ENCODE assay signal across 22 mouse cellular contexts in the genomic region with DNA sequence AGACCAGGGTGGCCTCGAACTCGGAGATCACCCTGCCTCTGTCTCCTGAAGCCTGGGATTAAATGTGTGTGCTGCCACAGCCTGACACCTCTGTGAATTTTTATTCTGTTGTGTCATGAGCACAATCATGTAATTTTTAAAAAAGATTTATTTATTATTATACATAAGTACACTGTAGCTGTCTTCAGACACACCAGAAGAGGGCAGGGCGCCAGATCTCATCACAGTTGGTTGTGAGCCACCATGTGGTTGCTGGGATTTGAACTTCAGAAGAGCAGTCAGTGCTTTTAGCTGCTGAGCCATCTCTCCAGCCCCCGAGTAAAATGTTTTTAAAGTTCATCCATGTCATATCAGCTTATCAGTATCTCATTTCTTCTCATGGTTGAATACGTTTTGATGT. TPM values are rescaled to one million over a fixed set of nuclear protein-coding genes. Genes with fewer than 3 reads are reported as not detected.
DNase-seq lines count a peak whose midpoint lies in the region; ATAC-seq and TF ChIP-seq lines count a peak whose summit lies in the region.
"Had no signal": no experiment of that assay in that cellular context is flagged by ENCODE, and none has a peak within 500 bp of the region (broad histone marks: within the 10 kb centered on the region; RNA-seq: fewer than 3 reads in every experiment).

No protein-coding gene starts in this region.

- H3K4me2 ChIP-seq in forebrain, postnatal 0 days (ENCODE audit: low read depth): no peak overlapping the region
- no peak overlapping the region for H3K4me2 ChIP-seq in forebrain, embryonic 15.5 days (replicated peaks)
- no peak overlapping the region for H3K4me2 ChIP-seq in heart, postnatal 0 days (ENCODE audit: low read depth, low read length)
- H3K4me2 ChIP-seq in embryonic facial prominence, embryonic 14.5 days (ENCODE audit: low read depth, low read length): no peak overlapping the region
- no peak overlapping the region for H3K4me2 ChIP-seq in kidney, embryonic 14.5 days (replicated peaks; ENCODE audit: low read depth, low read length)
- H3K4me2 ChIP-seq: forebrain, embryonic 12.5 days; hindbrain, embryonic 14.5 days; midbrain, embryonic 11.5 days; neural tube, embryonic 13.5 days had no signal

- H3K36me3 ChIP-seq in forebrain, postnatal 0 days (ENCODE audit: insufficient read depth): no peaks in the 10 kb centered on the region
- H3K36me3 ChIP-seq in forebrain, embryonic 15.5 days: no peaks in the 10 kb centered on the region
- no peaks in the 10 kb centered on the region for H3K36me3 ChIP-seq in heart, postnatal 0 days (replicated peaks; ENCODE audit: control insufficient read depth, insufficient read depth, low read length)
- no peaks in the 10 kb centered on the region for H3K36me3 ChIP-seq in embryonic facial prominence, embryonic 14.5 days (ENCODE audit: control insufficient read depth, insufficient read depth, low read length)
- no peaks in the 10 kb centered on the region for H3K36me3 ChIP-seq in kidney, embryonic 14.5 days (ENCODE audit: control insufficient read depth, insufficient read depth, low read length)
- H3K36me3 ChIP-seq: forebrain, embryonic 12.5 days; neural tube, embryonic 13.5 days had no signal

- H3K4me3 ChIP-seq in forebrain, postnatal 0 days (ENCODE audit: low read depth, low read length): no peak overlapping the region
- H3K4me3 ChIP-seq in forebrain, embryonic 15.5 days: no peak overlapping the region
- H3K4me3 ChIP-seq in heart, postnatal 0 days (ENCODE audit: low read depth, low read length): no peak overlapping the region
- no peak overlapping the region for H3K4me3 ChIP-seq in embryonic facial prominence, embryonic 14.5 days (ENCODE audit: low read depth, low read length)
- no peak overlapping the region for H3K4me3 ChIP-seq in kidney, embryonic 14.5 days (ENCODE audit: low read length)
- H3K4me3 ChIP-seq: forebrain, embryonic 12.5 days; layer of hippocampus, adult 2 months; neural tube, embryonic 13.5 days had no signal

- no peaks in the 10 kb centered on the region for H3K9me3 ChIP-seq in forebrain, postnatal 0 days (ENCODE audit: low read length)
- H3K9me3 ChIP-seq in forebrain, embryonic 15.5 days: no peaks in the 10 kb centered on the region
- no peaks in the 10 kb centered on the region for H3K9me3 ChIP-seq in heart, postnatal 0 days (replicated peaks; ENCODE audit: control insufficient read depth, low read length)
- H3K9me3 ChIP-seq in embryonic facial prominence, embryonic 14.5 days (ENCODE audit: control insufficient read depth, low read length): no peaks in the 10 kb centered on the region
- H3K9me3 ChIP-seq in kidney, embryonic 14.5 days (ENCODE audit: control insufficient read depth, low read length): no peaks in the 10 kb centered on the region
- H3K9me3 ChIP-seq: forebrain, embryonic 12.5 days; neural tube, embryonic 13.5 days had no signal

- no peak for TF ChIP-seq EP300 in heart, postnatal 0 days (IDR thresholded peaks at IDR 0.05; ENCODE audit: low read depth)

- DNase-seq in forebrain, postnatal 0 days: no peak
- DNase-seq in heart, postnatal 0 days (ENCODE audit: low spot score): no peak
- no peak for DNase-seq in heart, adult 8-10 months (ENCODE audit: low spot score)
- peak; percentile 57 for DNase-seq in 3T3-L1 (ENCODE audit: low read depth, low spot score)
- no peak for DNase-seq in embryonic facial prominence, embryonic 14.5 days (ENCODE audit: low spot score)
- no peak for DNase-seq in adrenal gland, postnatal 36 days
- DNase-seq: adrenal gland, postnatal 14 days; cerebellum, adult 18-20 months; kidney, postnatal 10 days; lung, adult 18-20 months; right cerebral cortex, postnatal 25 days; thymus, postnatal 4 days had no signal

- no peak overlapping the region for H3K9ac ChIP-seq in forebrain, postnatal 0 days
- H3K9ac ChIP-seq in forebrain, embryonic 15.5 days (replicated peaks): no peak overlapping the region
- no peak overlapping the region for H3K9ac ChIP-seq in heart, postnatal 0 days (replicated peaks; ENCODE audit: low read depth, low read length)
- H3K9ac ChIP-seq in embryonic facial prominence, embryonic 14.5 days (ENCODE audit: low read depth, low read length): no peak overlapping the region
- no peak overlapping the region for H3K9ac ChIP-seq in kidney, embryonic 14.5 days (ENCODE audit: low read depth, low read length)
- H3K9ac ChIP-seq: forebrain, embryonic 12.5 days; hindbrain, embryonic 14.5 days; neural tube, embryonic 13.5 days had no signal

- TF ChIP-seq CTCF in forebrain, postnatal 0 days (IDR thresholded peaks at IDR 0.05; ENCODE audit: low read depth): 0 out of 2 replicates have a peak, but pooled peaks have one; percentile 3
- no peak for TF ChIP-seq CTCF in heart, postnatal 0 days (IDR thresholded peaks at IDR 0.05; ENCODE audit: low read depth)

- no peaks in the 10 kb centered on the region for H3K27me3 ChIP-seq in forebrain, postnatal 0 days (ENCODE audit: insufficient read depth, low read length)
- no peaks in the 10 kb centered on the region for H3K27me3 ChIP-seq in forebrain, embryonic 15.5 days
- H3K27me3 ChIP-seq in heart, postnatal 0 days (ENCODE audit: control insufficient read depth, insufficient read depth, low read length): no peaks in the 10 kb centered on the region
- H3K27me3 ChIP-seq in embryonic facial prominence, embryonic 14.5 days (replicated peaks; ENCODE audit: control insufficient read depth, insufficient read depth, low read length): no peaks in the 10 kb centered on the region
- H3K27me3 ChIP-seq in kidney, embryonic 14.5 days (ENCODE audit: control insufficient read depth, insufficient read depth, low read length): no peaks in the 10 kb centered on the region
- H3K27me3 ChIP-seq: CH12.LX; forebrain, embryonic 12.5 days; neural tube, embryonic 13.5 days had no signal

- no peak for ATAC-seq in forebrain, postnatal 0 days
- ATAC-seq in forebrain, embryonic 15.5 days (replicated peaks): no peak
- no peak for ATAC-seq in heart, postnatal 0 days (ENCODE audit: insufficient read depth, low read depth)
- no peak for ATAC-seq in embryonic facial prominence, embryonic 14.5 days (ENCODE audit: low read depth)
- ATAC-seq in kidney, embryonic 14.5 days (ENCODE audit: low FRiP score, low TSS enrichment): no peak
- ATAC-seq: intestine, embryonic 16.5 days had no signal

- WGBS in forebrain, postnatal 0 days: 80% methylated on average over 5 of the region's 5 CpGs
- WGBS in forebrain, embryonic 15.5 days: 83% methylated on average over 5 of the region's 5 CpGs
- WGBS in heart, postnatal 0 days: 63% methylated on average over 5 of the region's 5 CpGs
- 66% methylated on average over 5 of the region's 5 CpGs for WGBS in embryonic facial prominence, embryonic 14.5 days
- 73% methylated on average over 5 of the region's 5 CpGs for WGBS in kidney, embryonic 14.5 days

- H3K27ac ChIP-seq in forebrain, postnatal 0 days (ENCODE audit: low read depth, low read length): no peak overlapping the region
- H3K27ac ChIP-seq in forebrain, embryonic 15.5 days (replicated peaks): no peak overlapping the region
- peak overlapping the region; percentile 72 for H3K27ac ChIP-seq in heart, postnatal 0 days (ENCODE audit: low read depth)
- H3K27ac ChIP-seq in embryonic facial prominence, embryonic 14.5 days (replicated peaks; ENCODE audit: low read depth, low read length): peak overlapping the region; percentile 94
- no peak overlapping the region for H3K27ac ChIP-seq in kidney, embryonic 14.5 days (ENCODE audit: low read depth, low read length)
- H3K27ac ChIP-seq: forebrain, embryonic 12.5 days; hindbrain, embryonic 14.5 days; macrophage; neural tube, embryonic 13.5 days had no signal

- H3K4me1 ChIP-seq in forebrain, postnatal 0 days (ENCODE audit: insufficient read depth): no peaks in the 10 kb centered on the region
- no peaks in the 10 kb centered on the region; the same call in 1 of the 2 replicates for H3K4me1 ChIP-seq in forebrain, embryonic 15.5 days
- H3K4me1 ChIP-seq in heart, postnatal 0 days (ENCODE audit: control insufficient read depth, insufficient read depth): peaks cover 55% of the 10 kb centered on the region
- peaks cover 33% of the 10 kb centered on the region for H3K4me1 ChIP-seq in embryonic facial prominence, embryonic 14.5 days (ENCODE audit: control insufficient read depth, insufficient read depth, low read length)
- H3K4me1 ChIP-seq in kidney, embryonic 14.5 days (ENCODE audit: control insufficient read depth, insufficient read depth, low read length): peaks cover 14% of the 10 kb centered on the region
- H3K4me1 ChIP-seq: forebrain, embryonic 12.5 days had no signal

RNA-seq across cellular contexts. Expression of a gene that starts 33.3 kb away (rescaled TPM):
- total RNA-seq in forebrain, postnatal 0 days (2014; rRNA removed): 54.8 and 55.5 TPM in 2 replicates
- polyA plus RNA-seq in forebrain, postnatal 0 days (2015; fragmentation: Nextera tagmentation; extraction: Ambion mirVana): 66.7 and 71.5 TPM in 2 replicates
- 68.6 and 74.6 TPM in 2 replicates for polyA plus RNA-seq in forebrain, embryonic 15.5 days (2015; fragmentation: Nextera tagmentation; extraction: Ambion mirVana)
- 126 and 133 TPM in 2 replicates for total RNA-seq in heart, postnatal 0 days (2014; rRNA removed; ENCODE audit: low replicate concordance)
- 246 and 255 TPM in 2 replicates for polyA plus RNA-seq in heart, postnatal 0 days (2015; fragmentation: Nextera tagmentation; extraction: Ambion mirVana)
- total RNA-seq in heart, adult 8-10 months (2022): 100 to 1,000 TPM; 233 to 260 (median 250) TPM
- polyA plus RNA-seq in embryonic facial prominence, embryonic 14.5 days (2014; fragmentation: Nextera tagmentation; extraction: Ambion mirVana): 131 and 133 TPM in 2 replicates
- 100 to 1,000 TPM; 114 to 134 TPM for total RNA-seq in adrenal gland, postnatal 36 days (2021)
- polyA plus RNA-seq in kidney, embryonic 14.5 days (2014; fragmentation: Nextera tagmentation; extraction: Ambion mirVana): 155 and 156 TPM in 2 replicates

RNA-seq across cellular contexts. Expression of a gene that starts 33.4 kb away (rescaled TPM):
- total RNA-seq in forebrain, postnatal 0 days (2014; rRNA removed): 50.6 and 81.7 TPM in 2 replicates
- polyA plus RNA-seq in forebrain, postnatal 0 days (2015; fragmentation: Nextera tagmentation; extraction: Ambion mirVana): 59.0 and 63.9 TPM in 2 replicates
- polyA plus RNA-seq in forebrain, embryonic 15.5 days (2015; fragmentation: Nextera tagmentation; extraction: Ambion mirVana): 104 and 107 TPM in 2 replicates
- total RNA-seq in heart, postnatal 0 days (2014; rRNA removed; ENCODE audit: low replicate concordance): 63.7 and 65.4 TPM in 2 replicates
- polyA plus RNA-seq in heart, postnatal 0 days (2015; fragmentation: Nextera tagmentation; extraction: Ambion mirVana): 43.6 and 44.7 TPM in 2 replicates
- 10 to 100 TPM; 50.5 to 59.8 (median 57.0) TPM for total RNA-seq in heart, adult 8-10 months (2022)
- polyA plus RNA-seq in embryonic facial prominence, embryonic 14.5 days (2014; fragmentation: Nextera tagmentation; extraction: Ambion mirVana): 86.4 and 94.2 TPM in 2 replicates
- total RNA-seq in adrenal gland, postnatal 36 days (2021): 10 to 100 TPM; 97.2 to 98.8 TPM
- 70.0 and 89.8 TPM in 2 replicates for polyA plus RNA-seq in kidney, embryonic 14.5 days (2014; fragmentation: Nextera tagmentation; extraction: Ambion mirVana)

Comparison
In these comparisons a context has a peak if more than half of its experiments do, and no peak if none do; other contexts are left out.
1. H3K27ac ChIP-seq: peak in heart, postnatal 0 days (single experiment) and embryonic facial prominence, embryonic 14.5 days (single experiment); none in forebrain, postnatal 0 days (single experiment), forebrain, embryonic 15.5 days (single experiment) and kidney, embryonic 14.5 days (single experiment).